In the genomic region with DNA sequence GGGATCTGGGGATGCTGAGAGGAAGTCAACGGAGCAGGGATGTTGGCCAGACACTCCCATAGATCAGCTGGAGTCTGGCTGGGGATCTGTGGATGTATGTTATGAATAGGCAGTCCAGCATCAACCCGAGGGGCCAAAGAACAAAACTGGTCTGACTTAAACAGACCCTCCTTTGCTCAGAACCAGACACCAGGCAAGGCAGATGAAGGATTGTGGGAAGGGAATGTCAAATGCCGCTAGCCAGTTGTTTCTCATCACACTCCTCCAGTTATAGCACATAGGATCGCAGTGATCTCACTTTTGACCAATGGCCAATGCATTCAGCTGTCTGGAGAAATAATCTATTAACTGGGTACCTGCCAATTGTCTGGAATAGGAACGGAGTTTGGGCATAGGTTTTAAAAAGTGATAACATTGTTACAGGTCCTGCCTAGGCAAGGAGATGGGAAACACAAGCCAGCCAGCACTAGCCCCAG, we compare ENCODE assay signal across 9 mouse cellular contexts. TPM values are rescaled to one million over a fixed set of nuclear protein-coding genes. Genes with fewer than 3 reads are reported as not detected.
DNase-seq lines count a peak whose midpoint lies in the region; ATAC-seq and TF ChIP-seq lines count a peak whose summit lies in the region.
"Had no signal": no experiment of that assay in that cellular context is flagged by ENCODE, and none has a peak within 500 bp of the region (broad histone marks: within the 10 kb centered on the region; RNA-seq: fewer than 3 reads in every experiment).

No protein-coding gene starts in this region.

- H3K4me1 ChIP-seq in midbrain, embryonic 10.5 days: peaks cover 47% of the 10 kb centered on the region
- peaks cover 13% of the 10 kb centered on the region for H3K4me1 ChIP-seq in midbrain, embryonic 11.5 days (ENCODE audit: control insufficient read depth, insufficient read depth, low read length)
- peaks cover 10% of the 10 kb centered on the region; the same call in 1 of the 2 replicates for H3K4me1 ChIP-seq in heart, postnatal 0 days (ENCODE audit: control insufficient read depth, insufficient read depth)
- H3K4me1 ChIP-seq: hindbrain, embryonic 15.5 days had no signal

- TF ChIP-seq EP300 in heart, postnatal 0 days (IDR thresholded peaks at IDR 0.05; ENCODE audit: low read depth): 0 out of 2 replicates have a peak, but pooled peaks have one; percentile 34

- DNase-seq in midbrain, embryonic 10.5 days (ENCODE audit: low spot score): no peak
- DNase-seq in midbrain, embryonic 11.5 days (ENCODE audit: low spot score, missing footprints): no peak
- peak; percentile 55 for DNase-seq in heart, postnatal 0 days (ENCODE audit: low spot score)
- DNase-seq in kidney, postnatal 10 days: peak; percentile 38
- no peak for DNase-seq in layer of hippocampus, adult 2 months (ENCODE audit: low spot score in 2 of 2)
- DNase-seq in cerebellum, adult 8-10 months: no peak
- no peak for DNase-seq in frontal cortex, postnatal 36 days (ENCODE audit: low spot score in 2 of 2)

- no peak overlapping the region for H3K9ac ChIP-seq in midbrain, embryonic 11.5 days (ENCODE audit: low read length)
- H3K9ac ChIP-seq in heart, postnatal 0 days (replicated peaks; ENCODE audit: low read depth, low read length): no peak overlapping the region
- H3K9ac ChIP-seq: hindbrain, embryonic 15.5 days; liver, embryonic 15.5 days had no signal

- no peak overlapping the region for H3K4me2 ChIP-seq in midbrain, embryonic 11.5 days
- no peak overlapping the region for H3K4me2 ChIP-seq in heart, postnatal 0 days (ENCODE audit: low read depth, low read length)
- H3K4me2 ChIP-seq: hindbrain, embryonic 15.5 days; liver, embryonic 15.5 days had no signal

- H3K36me3 ChIP-seq in midbrain, embryonic 10.5 days: no peaks in the 10 kb centered on the region
- H3K36me3 ChIP-seq in midbrain, embryonic 11.5 days (ENCODE audit: control insufficient read depth, insufficient read depth, low read length): no peaks in the 10 kb centered on the region
- H3K36me3 ChIP-seq in heart, postnatal 0 days (replicated peaks; ENCODE audit: control insufficient read depth, insufficient read depth, low read length): no peaks in the 10 kb centered on the region
- H3K36me3 ChIP-seq: hindbrain, embryonic 15.5 days; liver, embryonic 15.5 days had no signal

- WGBS in midbrain, embryonic 10.5 days: 86% methylated on average over 5 of the region's 5 CpGs
- 89% methylated on average over 5 of the region's 5 CpGs for WGBS in midbrain, embryonic 11.5 days
- 25% methylated on average over 5 of the region's 5 CpGs for whole genome bisulfite sequencing in heart, postnatal 0 days

- H3K9me3 ChIP-seq in midbrain, embryonic 10.5 days (replicated peaks): no peaks in the 10 kb centered on the region
- no peaks in the 10 kb centered on the region for H3K9me3 ChIP-seq in midbrain, embryonic 11.5 days (ENCODE audit: control insufficient read depth, low read length)
- H3K9me3 ChIP-seq in heart, postnatal 0 days (replicated peaks; ENCODE audit: control insufficient read depth, low read length): no peaks in the 10 kb centered on the region
- H3K9me3 ChIP-seq: hindbrain, embryonic 15.5 days; liver, embryonic 15.5 days had no signal

- no peak overlapping the region for H3K4me3 ChIP-seq in midbrain, embryonic 10.5 days
- H3K4me3 ChIP-seq in midbrain, embryonic 11.5 days (ENCODE audit: low read depth, low read length): no peak overlapping the region
- H3K4me3 ChIP-seq in heart, postnatal 0 days (ENCODE audit: low read depth, low read length): no peak overlapping the region
- H3K4me3 ChIP-seq in layer of hippocampus, adult 2 months: no peak overlapping the region
- H3K4me3 ChIP-seq: hindbrain, embryonic 15.5 days; liver, embryonic 15.5 days had no signal

- no peak for TF ChIP-seq CTCF in heart, postnatal 0 days (IDR thresholded peaks at IDR 0.05; ENCODE audit: low read depth)
- TF ChIP-seq CTCF in layer of hippocampus, adult 2 months (conservative IDR thresholded peaks at IDR 0.05): no peak

- ATAC-seq in midbrain, embryonic 11.5 days (ENCODE audit: low FRiP score): no peak
- ATAC-seq in heart, postnatal 0 days (ENCODE audit: insufficient read depth, low read depth): peak; percentile 10; the same call in 1 of the 2 replicates

- no peaks in the 10 kb centered on the region for H3K27me3 ChIP-seq in midbrain, embryonic 10.5 days (ENCODE audit: low read depth, poor library complexity, severe bottlenecking)
- no peaks in the 10 kb centered on the region for H3K27me3 ChIP-seq in midbrain, embryonic 11.5 days (ENCODE audit: control insufficient read depth, insufficient read depth, low read length)
- H3K27me3 ChIP-seq in heart, postnatal 0 days (ENCODE audit: control insufficient read depth, insufficient read depth, low read length): no peaks in the 10 kb centered on the region
- H3K27me3 ChIP-seq: hindbrain, embryonic 15.5 days; liver, embryonic 15.5 days had no signal

- H3K27ac ChIP-seq in midbrain, embryonic 10.5 days (replicated peaks): peak overlapping the region; percentile 79
- no peak overlapping the region for H3K27ac ChIP-seq in midbrain, embryonic 11.5 days (ENCODE audit: low read depth, low read length)
- peak overlapping the region; percentile 64 for H3K27ac ChIP-seq in heart, postnatal 0 days (ENCODE audit: low read depth)
- H3K27ac ChIP-seq in layer of hippocampus, adult 2 months: no peak overlapping the region
- H3K27ac ChIP-seq: hindbrain, embryonic 15.5 days; liver, embryonic 15.5 days had no signal

RNA-seq across cellular contexts. Expression of a gene that starts 46.4 kb away (rescaled TPM):
- polyA plus RNA-seq in midbrain, embryonic 10.5 days (2016; fragmentation: Nextera tagmentation; extraction: Ambion mirVana): 1.5 and 1.9 TPM in 2 replicates
- 1.2 and 1.3 TPM in 2 replicates for polyA plus RNA-seq in midbrain, embryonic 11.5 days (2014; fragmentation: Nextera tagmentation; extraction: Ambion mirVana)
- 0.42 and 1.4 TPM in 2 replicates for total RNA-seq in heart, postnatal 0 days (2014; rRNA removed; ENCODE audit: low replicate concordance)
- 1.0 TPM in 2 replicates for polyA plus RNA-seq in heart, postnatal 0 days (2015; fragmentation: Nextera tagmentation; extraction: Ambion mirVana)
- total RNA-seq in layer of hippocampus, adult 2 months (2021): under 1 TPM; 0.64 to 0.71 TPM

Comparison
In these comparisons a context has a peak if more than half of its experiments do, and no peak if none do; other contexts are left out.
1. H3K27ac ChIP-seq: peak in midbrain, embryonic 10.5 days (single experiment) and heart, postnatal 0 days (single experiment); none in midbrain, embryonic 11.5 days (single experiment) and layer of hippocampus, adult 2 months (single experiment).
2. DNase-seq: peak in heart, postnatal 0 days (single experiment) and kidney, postnatal 10 days (single experiment); none in midbrain, embryonic 10.5 days (single experiment), midbrain, embryonic 11.5 days (single experiment), layer of hippocampus, adult 2 months (0 of 2), cerebellum, adult 8-10 months (single experiment) and frontal cortex, postnatal 36 days (0 of 2).